Mouse (Mus musculus) embryonic facial prominence, embryonic 13.5 days (tissue): ENCODE results near the gene Prm1. TPM values are rescaled to one million over a fixed set of nuclear protein-coding genes. Genes with fewer than 3 reads are reported as not detected.

ENCODE experiments used
- ATAC-seq: fragments of 200-750 bp; cut with Nextera tagmentation; 2 replicates; pipeline ENCODE4 v1.8.0; 2017; ENCODE audit warnings: low read depth; ENCODE audit not compliant: insufficient number of reproducible peaks, insufficient read depth, low FRiP score, low TSS enrichment
- H3K27ac ChIP-seq: fragments of 300-500 bp; sonication (generic); 2 replicates; pipeline ENCODE4 v1.5.1; 2015; ENCODE audit warnings: moderate library complexity, mild to moderate bottlenecking, inconsistent platforms
- H3K27me3 ChIP-seq: fragments of 300-500 bp; sonication (generic); 2 replicates; pipeline ENCODE4 v1.6.1; 2015; ENCODE audit warnings: mild to moderate bottlenecking, inconsistent platforms
- H3K36me3 ChIP-seq: fragments of 300-500 bp; sonication (generic); 2 replicates; pipeline ENCODE4 v1.6.1; 2015; ENCODE audit warnings: mild to moderate bottlenecking, inconsistent platforms
- H3K4me1 ChIP-seq: fragments of 300-500 bp; sonication (generic); 2 replicates; pipeline ENCODE4 v1.6.1; 2015; ENCODE audit warnings: inconsistent platforms
- H3K4me2 ChIP-seq: fragments of 300-500 bp; sonication (generic); 2 replicates; pipeline ENCODE4 v1.6.1; 2015; ENCODE audit warnings: moderate library complexity, mild to moderate bottlenecking, inconsistent platforms
- H3K4me3 ChIP-seq: fragments of 300-500 bp; sonication (generic); 2 replicates; pipeline ENCODE4 v1.5.1; 2015; ENCODE audit warnings: mild to moderate bottlenecking, inconsistent platforms
- H3K9ac ChIP-seq: fragments of 300-500 bp; sonication (generic); 2 replicates; pipeline ENCODE4 v1.6.1; 2015; ENCODE audit warnings: mild to moderate bottlenecking, inconsistent platforms
- H3K9me3 ChIP-seq: fragments of 300-500 bp; sonication (generic); 2 replicates; pipeline ENCODE4 v1.6.1; 2016; ENCODE audit warnings: inconsistent platforms
- WGBS: fragments of 180-500 bp; shearing (Covaris S2); methylation state at CpG from one replicate; pipeline ENCODE4 v1.1.7; 2015; ENCODE audit warnings: mixed read lengths; 5-methylcytosine and 5-hydroxymethylcytosine counted together
- polyA plus RNA-seq: library from polyadenylated mRNA; unstranded; fragments of >200 nt; fragmentation: Nextera tagmentation; extraction: Ambion mirVana; gene quantifications from 2 replicates; pipeline ENCODE4 v1.2.1, GENCODE M21; 2015

The Prm1 gene
- polyA plus RNA-seq, 1 experiment from 2014 or later = not detected

GRCm38 (mm10) chr16:10838487-10839245 lies 33.0 kb upstream of the Prm1 start:
- Histone ChIP-seq H3K9me3 (no peaks in the 10 kb centered on the region), H3K27me3 (peaks cover 3% of the 10 kb centered on the region; the same call in 1 of the 2 replicates), H3K9ac (0 out of 2 replicates have a peak overlapping the region, but pooled peaks have one; percentile 28), H3K4me3 (no peak overlapping the region), H3K4me1 (peaks cover 61% of the 10 kb centered on the region), H3K27ac (peak overlapping the region; percentile 86), H3K4me2 (peak overlapping the region; percentile 35), H3K36me3 (no peaks in the 10 kb centered on the region)
- ATAC-seq = peak; percentile 67
- 16% methylated on average over 10 of the region's 10 CpGs for WGBS

- Histone ChIP-seq H3K9me3 (no peaks in the 10 kb centered on the region), H3K4me2 (peak overlapping the region; percentile 35), H3K27me3 (peaks cover 5% of the 10 kb centered on the region; the same call in 1 of the 2 replicates), H3K27ac (peak overlapping the region; percentile 86), H3K4me1 (peaks cover 55% of the 10 kb centered on the region), H3K9ac (0 out of 2 replicates have a peak overlapping the region, but pooled peaks have one; percentile 28), H3K36me3 (no peaks in the 10 kb centered on the region), H3K4me3 (no peak overlapping the region)
- WGBS = 86% methylated on average over 1 of the region's 1 CpGs
- ATAC-seq = no peak
Measured at GRCm38 (mm10) chr16:10837903-10838302, 32.3 kb upstream of the Prm1 start.

- no peak overlapping the region for H3K4me2 ChIP-seq
- H3K4me1 ChIP-seq = peaks cover 48% of the 10 kb centered on the region
- no peak overlapping the region for H3K4me3 ChIP-seq
- 91% methylated on average over 3 of the region's 3 CpGs for WGBS
- no peak overlapping the region for H3K27ac ChIP-seq
- no peak for ATAC-seq
- H3K9ac ChIP-seq = no peak overlapping the region
- no peaks in the 10 kb centered on the region for H3K36me3 ChIP-seq
- H3K9me3 ChIP-seq = no peaks in the 10 kb centered on the region
- peaks cover 5% of the 10 kb centered on the region; the same call in 1 of the 2 replicates for H3K27me3 ChIP-seq
Measured at GRCm38 (mm10) chr16:10837250-10837649, 31.6 kb upstream of the Prm1 start.

GRCm38 (mm10) chr16:10836388-10836787 lies 30.7 kb upstream of the Prm1 start:
- H3K27me3 ChIP-seq = peaks cover 5% of the 10 kb centered on the region; the same call in 1 of the 2 replicates
- H3K4me3 ChIP-seq = no peak overlapping the region
- H3K36me3 ChIP-seq = no peaks in the 10 kb centered on the region
- H3K27ac ChIP-seq = no peak overlapping the region
- H3K9me3 ChIP-seq = no peaks in the 10 kb centered on the region
- H3K4me1 ChIP-seq = peaks cover 47% of the 10 kb centered on the region
- no peak overlapping the region for H3K4me2 ChIP-seq
- no peak for ATAC-seq
- WGBS = 91% methylated on average over 3 of the region's 3 CpGs
- no peak overlapping the region for H3K9ac ChIP-seq

GRCm38 (mm10) chr16:10834911-10835587 lies 29.4 kb upstream of the Prm1 start, which contains the start of gene Rmi2:
Gene Rmi2 (plus strand): TSS chr16:10835059.
- H3K27ac ChIP-seq = peak within 1 kb of the TSS; percentile 89
- peak; percentile 77 for ATAC-seq
- peaks cover 47% of the 10 kb centered on the region for H3K4me1 ChIP-seq
- no peaks in the 10 kb centered on the region for H3K9me3 ChIP-seq
- H3K9ac ChIP-seq = peak within 1 kb of the TSS; percentile 84
- H3K4me2 ChIP-seq = peak within 1 kb of the TSS; percentile 95
- H3K4me3 ChIP-seq = peak within 1 kb of the TSS; percentile 83
- H3K27me3 ChIP-seq = peaks cover 5% of the 10 kb centered on the region; the same call in 1 of the 2 replicates
- under 1% methylated on average over 68 of the region's 69 CpGs for WGBS
- no peaks in the 10 kb centered on the region for H3K36me3 ChIP-seq

- Histone ChIP-seq H3K27me3 (peaks cover 5% of the 10 kb centered on the region; the same call in 1 of the 2 replicates), H3K36me3 (no peaks in the 10 kb centered on the region), H3K27ac (0 out of 2 replicates have a peak overlapping the region, but pooled peaks have one; percentile 89), H3K9ac (peak overlapping the region; percentile 84), H3K4me1 (peaks cover 42% of the 10 kb centered on the region), H3K9me3 (no peaks in the 10 kb centered on the region), H3K4me2 (peak overlapping the region; percentile 95), H3K4me3 (peak overlapping the region; percentile 83)
- WGBS = 8% methylated on average over 12 of the region's 12 CpGs
- no peak for ATAC-seq
Measured at GRCm38 (mm10) chr16:10834542-10834910, 28.9 kb upstream of the Prm1 start.

- WGBS = 68% methylated on average over 4 of the region's 4 CpGs
Measured at GRCm38 (mm10) chr16:10828461-10828805, 22.8 kb upstream of the Prm1 start.

GRCm38 (mm10) chr16:10827766-10828460 lies 22.3 kb upstream of the Prm1 start:
- Histone ChIP-seq H3K36me3 (no peaks in the 10 kb centered on the region), H3K27me3 (no peaks in the 10 kb centered on the region), H3K27ac (no peak overlapping the region), H3K9me3 (no peaks in the 10 kb centered on the region), H3K9ac (no peak overlapping the region), H3K4me1 (0 out of 2 replicates have a peak, but pooled peaks cover 5% of the 10 kb centered on the region), H3K4me3 (no peak overlapping the region), H3K4me2 (no peak overlapping the region)
- 79% methylated on average over 7 of the region's 7 CpGs for WGBS
- no peak for ATAC-seq

More at GRCm38 (mm10) chr16:10828461-10828805, 22.8 kb upstream of the Prm1 start:
- Histone ChIP-seq H3K4me1 (0 out of 2 replicates have a peak, but pooled peaks cover 5% of the 10 kb centered on the region), H3K27me3 (peaks cover under 1% of the 10 kb centered on the region; the same call in 1 of the 2 replicates), H3K4me2 (no peak overlapping the region), H3K36me3 (no peaks in the 10 kb centered on the region), H3K9me3 (no peaks in the 10 kb centered on the region), H3K9ac (no peak overlapping the region), H3K27ac (no peak overlapping the region), H3K4me3 (no peak overlapping the region)
- no peak for ATAC-seq

GRCm38 (mm10) chr16:10827269-10827668 lies 21.6 kb upstream of the Prm1 start:
- WGBS = 88% methylated on average over 9 of the region's 9 CpGs
- no peak for ATAC-seq
- Histone ChIP-seq H3K4me2 (no peak overlapping the region), H3K27me3 (no peaks in the 10 kb centered on the region), H3K36me3 (no peaks in the 10 kb centered on the region), H3K9ac (no peak overlapping the region), H3K9me3 (no peaks in the 10 kb centered on the region), H3K4me1 (0 out of 2 replicates have a peak, but pooled peaks cover 5% of the 10 kb centered on the region), H3K27ac (no peak overlapping the region), H3K4me3 (no peak overlapping the region)

GRCm38 (mm10) chr16:10825840-10826239 lies 20.2 kb upstream of the Prm1 start:
- no peak for ATAC-seq
- Histone ChIP-seq H3K27ac (no peak overlapping the region), H3K4me2 (no peak overlapping the region), H3K4me3 (no peak overlapping the region), H3K9me3 (no peaks in the 10 kb centered on the region), H3K36me3 (no peaks in the 10 kb centered on the region), H3K4me1 (peaks cover 10% of the 10 kb centered on the region; the same call in 1 of the 2 replicates), H3K9ac (no peak overlapping the region), H3K27me3 (no peaks in the 10 kb centered on the region)
- WGBS = 72% methylated on average over 4 of the region's 4 CpGs

- no peak for ATAC-seq
- no peak overlapping the region for H3K4me2 ChIP-seq
- H3K36me3 ChIP-seq = no peaks in the 10 kb centered on the region
- H3K27me3 ChIP-seq = no peaks in the 10 kb centered on the region
- no peak overlapping the region for H3K4me3 ChIP-seq
- H3K27ac ChIP-seq = no peak overlapping the region
- no peak overlapping the region for H3K9ac ChIP-seq
- H3K4me1 ChIP-seq = peaks cover 10% of the 10 kb centered on the region; the same call in 1 of the 2 replicates
- WGBS = 89% methylated on average over 1 of the region's 1 CpGs
- H3K9me3 ChIP-seq = no peaks in the 10 kb centered on the region
Measured at GRCm38 (mm10) chr16:10824536-10824935, 18.9 kb upstream of the Prm1 start.
